Mouse (Mus musculus): ENCODE results near the gene Ighmbp2. TPM values are rescaled to one million over a fixed set of nuclear protein-coding genes. Genes with fewer than 3 reads are reported as not detected.

The Ighmbp2 gene
- polyA plus RNA-seq, 1 experiment from 2014 or later, result 8.3 TPM

GRCm38 (mm10) chr19:3273331-3273730 is 9.5 kb downstream of the Ighmbp2 start:
- H3K36me3 ChIP-seq, result peaks cover 60% of the 10 kb centered on the region
- H3K9ac ChIP-seq, result no peak overlapping the region
- no peak for ATAC-seq (ENCODE audit: insufficient read depth, low FRiP score, low read depth)
- no peaks in the 10 kb centered on the region for H3K27me3 ChIP-seq (replicated peaks)
- no peak overlapping the region for H3K27ac ChIP-seq
- 89% methylated on average over 9 of the region's 9 CpGs for WGBS
- H3K9me3 ChIP-seq, result no peaks in the 10 kb centered on the region
- H3K4me1 ChIP-seq, result no peaks in the 10 kb centered on the region
- H3K4me2 ChIP-seq, result no peak overlapping the region
- no peak overlapping the region for H3K4me3 ChIP-seq (replicated peaks)

DNA sequence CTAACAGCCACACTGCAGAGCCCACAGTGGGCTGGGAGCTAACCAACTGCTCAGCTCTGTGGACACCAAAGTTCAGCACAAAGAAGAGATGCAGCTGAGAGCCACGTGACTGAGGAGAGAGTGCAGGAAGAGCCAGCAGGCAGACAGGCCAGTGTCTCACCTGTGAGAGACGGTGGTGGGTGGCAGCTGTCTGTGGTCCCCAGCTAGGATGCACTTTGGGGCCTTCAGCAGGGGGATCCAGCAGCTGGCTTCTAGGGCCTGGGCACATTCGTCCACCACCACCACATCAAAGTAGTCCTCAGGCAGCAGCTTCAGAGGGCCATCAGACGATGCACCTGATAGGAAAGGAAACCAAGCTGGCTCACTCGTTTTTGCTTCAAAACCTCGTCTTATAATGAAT is 11.5 kb downstream of the Ighmbp2 start:
- no peak overlapping the region for H3K27ac ChIP-seq
- H3K4me2 ChIP-seq, result no peak overlapping the region
- WGBS, result 85% methylated on average over 6 of the region's 6 CpGs
- peaks cover 58% of the 10 kb centered on the region for H3K36me3 ChIP-seq
- H3K4me1 ChIP-seq, result no peaks in the 10 kb centered on the region
- no peak overlapping the region for H3K9ac ChIP-seq
- no peaks in the 10 kb centered on the region for H3K27me3 ChIP-seq (replicated peaks)
- no peaks in the 10 kb centered on the region for H3K9me3 ChIP-seq
- H3K4me3 ChIP-seq (replicated peaks), result no peak overlapping the region
- no peak for ATAC-seq (ENCODE audit: insufficient read depth, low FRiP score, low read depth)

DNA sequence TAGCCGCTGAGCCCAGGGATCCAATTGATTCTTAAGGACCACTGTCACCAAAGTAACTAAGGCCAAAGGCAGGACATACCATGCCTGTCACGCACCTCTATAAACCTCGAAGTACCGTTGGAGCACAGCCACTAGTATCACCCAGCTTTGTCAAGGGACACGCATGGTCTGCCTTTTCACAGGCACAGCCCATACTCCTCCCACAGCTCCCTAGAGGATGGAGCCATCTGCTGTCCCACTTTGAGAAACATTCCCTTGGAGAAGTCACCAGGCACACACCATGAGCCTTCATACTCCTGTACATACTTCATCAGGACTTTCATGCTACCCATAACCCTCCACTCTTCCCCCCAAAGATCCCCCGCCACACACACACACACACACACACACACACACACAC is 13.0 kb downstream of the Ighmbp2 start:
- no peak overlapping the region for H3K27ac ChIP-seq
- H3K9ac ChIP-seq, result no peak overlapping the region
- 97% methylated on average over 6 of the region's 6 CpGs for WGBS
- no peaks in the 10 kb centered on the region for H3K27me3 ChIP-seq (replicated peaks)
- no peaks in the 10 kb centered on the region for H3K9me3 ChIP-seq
- no peaks in the 10 kb centered on the region for H3K4me1 ChIP-seq
- no peak overlapping the region for H3K4me3 ChIP-seq (replicated peaks)
- ATAC-seq (ENCODE audit: insufficient read depth, low FRiP score, low read depth), result no peak
- H3K4me2 ChIP-seq, result no peak overlapping the region
- peaks cover 64% of the 10 kb centered on the region for H3K36me3 ChIP-seq

DNA sequence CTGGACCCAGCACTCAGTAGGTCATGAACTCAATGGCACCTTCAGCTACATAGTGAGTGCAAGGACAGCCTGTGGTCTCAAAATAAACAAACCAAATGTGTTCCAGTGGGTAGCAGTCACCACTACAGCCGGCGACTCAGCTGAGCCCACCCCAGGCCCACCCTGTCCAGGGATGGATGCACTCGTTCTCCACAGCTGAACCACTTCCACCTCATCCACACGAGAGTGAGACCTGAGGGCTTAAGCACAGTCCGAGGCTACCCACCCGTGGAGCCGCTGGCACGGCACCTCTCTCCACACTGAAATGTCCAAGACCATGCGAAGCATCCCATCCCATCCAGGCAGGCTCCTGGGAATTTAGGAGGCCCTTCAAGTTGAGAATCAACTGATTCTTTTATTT is 13.5 kb downstream of the Ighmbp2 start:
- H3K36me3 ChIP-seq, result peaks cover 65% of the 10 kb centered on the region
- no peak for ATAC-seq (ENCODE audit: insufficient read depth, low FRiP score, low read depth)

GRCm38 (mm10) chr19:3268218-3268980 is 14.4 kb downstream of the Ighmbp2 start:
- H3K4me1 ChIP-seq, result no peaks in the 10 kb centered on the region
- no peaks in the 10 kb centered on the region for H3K9me3 ChIP-seq
- 92% methylated on average over 17 of the region's 17 CpGs for WGBS
- peaks cover 63% of the 10 kb centered on the region for H3K36me3 ChIP-seq
- no peak overlapping the region for H3K9ac ChIP-seq
- ATAC-seq (ENCODE audit: insufficient read depth, low FRiP score, low read depth), result no peak
- H3K27me3 ChIP-seq (replicated peaks), result no peaks in the 10 kb centered on the region
- H3K27ac ChIP-seq, result no peak overlapping the region
- no peak overlapping the region for H3K4me3 ChIP-seq (replicated peaks)
- no peak overlapping the region for H3K4me2 ChIP-seq

More for the DNA sequence above, 13.5 kb downstream of the Ighmbp2 start:
- H3K9me3 ChIP-seq, result no peaks in the 10 kb centered on the region
- WGBS, result 94% methylated on average over 9 of the region's 9 CpGs
- no peak overlapping the region for H3K27ac ChIP-seq
- H3K27me3 ChIP-seq (replicated peaks), result no peaks in the 10 kb centered on the region
- no peaks in the 10 kb centered on the region for H3K4me1 ChIP-seq
- H3K4me3 ChIP-seq (replicated peaks), result no peak overlapping the region
- H3K9ac ChIP-seq, result no peak overlapping the region
- H3K4me2 ChIP-seq, result no peak overlapping the region

- Histone ChIP-seq H3K27me3 (replicated peaks) (no peaks in the 10 kb centered on the region), H3K9ac (no peak overlapping the region), H3K27ac (no peak overlapping the region), H3K9me3 (no peaks in the 10 kb centered on the region), H3K4me2 (no peak overlapping the region), H3K4me1 (no peaks in the 10 kb centered on the region), H3K36me3 (peaks cover 56% of the 10 kb centered on the region), H3K4me3 (replicated peaks) (no peak overlapping the region)
- no peak for ATAC-seq (ENCODE audit: insufficient read depth, low FRiP score, low read depth)
- 85% methylated on average over 4 of the region's 4 CpGs for WGBS
Observed at GRCm38 (mm10) chr19:3267340-3267739, 15.5 kb downstream of the Ighmbp2 start.

DNA sequence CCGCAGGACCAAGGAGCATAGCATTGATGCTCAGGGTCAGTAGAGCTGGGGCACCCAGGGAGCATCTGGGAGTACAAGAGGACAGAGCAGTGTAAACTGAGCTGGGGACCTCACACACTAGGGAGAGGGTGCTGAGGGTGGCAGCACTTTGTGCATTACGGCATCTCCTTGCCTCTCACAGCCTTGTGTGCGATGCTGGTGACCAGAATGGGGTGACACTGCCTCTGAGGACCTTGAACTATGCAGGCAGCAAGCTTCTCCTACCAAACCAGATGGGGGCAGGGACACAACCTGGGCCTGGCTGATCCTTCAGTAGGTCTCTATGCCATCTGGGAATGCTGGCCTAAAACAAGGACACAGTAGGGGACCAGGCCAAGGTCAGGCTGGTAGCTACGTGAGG is 16.1 kb downstream of the Ighmbp2 start:
- H3K4me2 ChIP-seq, result no peak overlapping the region
- 96% methylated on average over 4 of the region's 4 CpGs for WGBS
- no peak overlapping the region for H3K27ac ChIP-seq
- H3K36me3 ChIP-seq, result peaks cover 51% of the 10 kb centered on the region
- H3K9me3 ChIP-seq, result no peaks in the 10 kb centered on the region
- no peak overlapping the region for H3K4me3 ChIP-seq (replicated peaks)
- no peaks in the 10 kb centered on the region for H3K4me1 ChIP-seq
- H3K9ac ChIP-seq, result no peak overlapping the region
- no peaks in the 10 kb centered on the region for H3K27me3 ChIP-seq (replicated peaks)
- no peak for ATAC-seq (ENCODE audit: insufficient read depth, low FRiP score, low read depth)

DNA sequence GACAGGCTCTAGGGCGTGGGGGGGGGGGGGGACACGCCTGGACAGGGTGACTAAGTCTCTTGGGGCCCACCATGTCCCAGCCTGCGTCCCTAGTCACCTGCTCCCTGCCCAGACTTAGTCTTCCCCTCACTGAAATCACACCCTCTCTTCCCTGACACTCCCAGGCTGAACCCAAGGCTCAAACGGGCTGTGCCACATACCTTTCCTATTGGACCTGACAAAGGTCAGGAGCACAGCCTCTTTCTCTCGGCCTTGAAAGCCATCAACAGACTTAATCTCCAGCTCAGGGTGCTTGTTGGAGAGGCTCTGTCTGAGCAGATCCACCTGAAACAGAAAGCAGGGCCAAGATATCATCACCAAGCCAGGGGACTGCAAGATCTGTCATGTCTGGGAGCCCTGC is 16.7 kb downstream of the Ighmbp2 start:
- Histone ChIP-seq H3K27me3 (replicated peaks) (no peaks in the 10 kb centered on the region), H3K4me3 (replicated peaks) (no peak overlapping the region), H3K27ac (no peak overlapping the region), H3K4me2 (no peak overlapping the region), H3K9ac (no peak overlapping the region), H3K4me1 (no peaks in the 10 kb centered on the region), H3K36me3 (peaks cover 46% of the 10 kb centered on the region), H3K9me3 (no peaks in the 10 kb centered on the region)
- 77% methylated on average over 5 of the region's 5 CpGs for WGBS
- no peak for ATAC-seq (ENCODE audit: insufficient read depth, low FRiP score, low read depth)

GRCm38 (mm10) chr19:3265180-3265579 is 17.6 kb downstream of the Ighmbp2 start:
- Histone ChIP-seq H3K27me3 (replicated peaks) (no peaks in the 10 kb centered on the region), H3K4me3 (replicated peaks) (no peak overlapping the region), H3K4me2 (no peak overlapping the region), H3K4me1 (no peaks in the 10 kb centered on the region), H3K9ac (no peak overlapping the region), H3K36me3 (peaks cover 53% of the 10 kb centered on the region), H3K27ac (no peak overlapping the region), H3K9me3 (no peaks in the 10 kb centered on the region)
- 91% methylated on average over 9 of the region's 9 CpGs for WGBS
- no peak for ATAC-seq (ENCODE audit: insufficient read depth, low FRiP score, low read depth)

DNA sequence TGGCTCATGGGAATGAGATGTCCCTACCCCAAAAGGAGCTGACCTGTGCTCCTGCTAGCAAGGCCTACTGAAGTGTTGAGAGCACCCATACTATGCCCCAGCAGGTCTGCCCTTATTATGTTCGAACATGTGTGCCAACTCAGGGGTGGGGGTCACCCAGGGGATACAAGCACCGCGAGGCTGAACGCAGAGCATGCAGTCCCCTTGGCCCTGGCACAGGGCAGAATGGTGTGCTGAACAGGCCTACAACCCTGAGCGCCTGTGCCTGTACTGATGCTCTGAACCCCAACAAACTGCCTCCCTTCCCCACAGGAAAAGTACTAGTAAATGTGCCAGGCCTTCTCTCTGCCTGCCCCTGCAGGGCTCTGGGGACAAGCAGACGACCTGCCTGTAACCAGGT is 18.5 kb downstream of the Ighmbp2 start:
- Histone ChIP-seq H3K9ac (no peak overlapping the region), H3K9me3 (no peaks in the 10 kb centered on the region), H3K36me3 (peaks cover 53% of the 10 kb centered on the region), H3K27me3 (replicated peaks) (no peaks in the 10 kb centered on the region), H3K27ac (no peak overlapping the region), H3K4me2 (no peak overlapping the region), H3K4me3 (replicated peaks) (no peak overlapping the region), H3K4me1 (no peaks in the 10 kb centered on the region)
- WGBS, result 92% methylated on average over 6 of the region's 6 CpGs
- ATAC-seq (ENCODE audit: insufficient read depth, low FRiP score, low read depth), result no peak

- Histone ChIP-seq H3K9me3 (no peaks in the 10 kb centered on the region), H3K36me3 (peaks cover 36% of the 10 kb centered on the region), H3K27me3 (replicated peaks) (no peaks in the 10 kb centered on the region), H3K9ac (no peak overlapping the region), H3K4me2 (no peak overlapping the region), H3K27ac (no peak overlapping the region), H3K4me3 (replicated peaks) (no peak overlapping the region), H3K4me1 (no peaks in the 10 kb centered on the region)
- ATAC-seq (ENCODE audit: insufficient read depth, low FRiP score, low read depth), result no peak
- 82% methylated on average over 12 of the region's 12 CpGs for WGBS
Observed at GRCm38 (mm10) chr19:3261764-3262525, 20.9 kb downstream of the Ighmbp2 start.

- Histone ChIP-seq H3K4me1 (no peaks in the 10 kb centered on the region), H3K9ac (no peak overlapping the region), H3K27ac (no peak overlapping the region), H3K9me3 (no peaks in the 10 kb centered on the region), H3K4me3 (replicated peaks) (no peak overlapping the region), H3K27me3 (replicated peaks) (no peaks in the 10 kb centered on the region), H3K4me2 (no peak overlapping the region), H3K36me3 (peaks cover 32% of the 10 kb centered on the region)
- 87% methylated on average over 7 of the region's 7 CpGs for WGBS
- no peak for ATAC-seq (ENCODE audit: insufficient read depth, low FRiP score, low read depth)
Observed at GRCm38 (mm10) chr19:3261336-3261735, 21.5 kb downstream of the Ighmbp2 start.
